Mouse (Mus musculus): ENCODE measurements at regions not wholly inside any gene's neighbourhood (a gene's known extent, or its start where the extent isn't known, plus 50 kb on each side); places are given as distances from the start of the nearest gene placed in this dataset.
A peak's percentile ranks its signal among the peaks of the same experiment; 100 is the strongest.
"Not testable (repeated sequence)": the region's sequence is repeated elsewhere in the genome, so short reads cannot be mapped to it uniquely, and the experiment has no call there.

DNA sequence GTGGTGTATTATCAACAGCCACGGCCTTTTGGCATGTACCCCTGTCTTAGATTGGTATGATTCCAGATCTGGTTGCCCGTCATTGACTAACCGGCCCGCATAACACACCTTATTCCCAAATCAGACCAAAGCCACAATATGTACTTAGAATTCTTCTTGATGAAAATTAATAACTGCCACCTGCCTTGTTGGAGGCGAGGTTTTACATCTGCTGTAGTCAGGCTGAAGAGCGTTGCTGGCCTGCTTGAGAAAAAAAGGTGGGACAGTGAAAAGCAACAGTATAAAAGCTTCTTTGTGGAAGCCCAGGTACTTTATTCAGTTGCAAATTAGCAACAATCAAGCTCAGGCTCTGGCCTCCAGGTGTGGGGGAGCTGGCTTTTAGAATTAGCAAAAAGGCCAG is 223.6 kb upstream of the Car8 start:
- DNase-seq, result not testable (repeated sequence)

GRCm38 (mm10) chr4:8454346-8454745 is 215.5 kb upstream of the Car8 start:
- DNase-seq, result no peak

DNA sequence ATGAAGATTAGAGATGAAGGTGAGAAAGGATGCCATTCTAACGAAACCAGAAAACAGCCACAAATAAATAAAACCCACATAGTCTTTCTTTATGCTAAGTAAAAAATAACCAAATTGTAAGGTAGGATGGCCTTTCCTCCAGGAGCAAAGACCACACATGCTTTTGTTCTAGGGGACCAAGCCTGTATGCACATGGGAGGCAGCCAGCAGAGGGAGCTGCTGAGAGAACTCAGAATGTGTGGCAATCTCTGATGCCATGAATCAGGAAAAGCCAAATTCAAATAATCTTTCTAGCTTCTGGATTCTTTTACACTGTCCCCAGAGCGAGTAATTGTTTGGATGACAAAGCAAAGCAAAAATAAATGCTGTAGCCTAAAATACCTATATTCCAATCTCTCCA is 193.6 kb upstream of the Car8 start:
- peak; percentile 35 for DNase-seq

DNA sequence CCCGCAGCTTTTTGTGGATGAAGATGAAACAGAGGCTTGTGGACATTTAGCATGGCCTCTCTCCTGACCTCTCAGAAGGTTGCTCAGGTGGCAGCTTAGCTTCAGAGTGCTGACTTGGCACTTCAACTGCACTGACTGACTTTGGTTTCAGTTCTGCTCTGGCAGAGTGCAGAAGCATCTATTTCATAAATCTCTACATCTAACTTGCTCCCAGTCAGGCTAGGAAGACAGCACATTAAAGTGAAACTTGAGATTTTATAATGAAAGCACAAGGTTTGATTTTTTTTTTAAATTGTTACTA is 192.1 kb upstream of the Car8 start:
- no peak for DNase-seq

GRCm38 (mm10) chr4:8430269-8431031 is 191.6 kb upstream of the Car8 start:
- DNase-seq, result no peak

DNA sequence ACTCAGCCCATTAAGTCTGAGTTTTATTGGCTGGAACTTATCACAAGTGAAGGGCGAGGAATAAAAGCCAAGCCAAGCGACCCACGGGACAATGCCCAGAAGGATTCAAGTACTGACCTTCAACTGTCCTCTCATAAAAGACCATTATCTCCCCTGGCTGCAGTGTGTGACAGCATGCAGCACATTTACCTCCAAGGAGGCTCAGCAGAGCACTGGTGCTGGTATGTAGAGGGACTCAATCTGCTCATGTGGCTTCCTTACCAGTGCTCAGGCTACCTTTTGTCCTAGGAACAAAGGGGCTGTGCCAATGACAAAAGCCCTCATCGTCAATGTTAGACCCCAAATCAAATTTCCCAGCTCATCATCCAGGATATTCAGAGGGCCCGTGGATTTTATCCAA is 190.9 kb upstream of the Car8 start:
- DNase-seq, result no peak

DNA sequence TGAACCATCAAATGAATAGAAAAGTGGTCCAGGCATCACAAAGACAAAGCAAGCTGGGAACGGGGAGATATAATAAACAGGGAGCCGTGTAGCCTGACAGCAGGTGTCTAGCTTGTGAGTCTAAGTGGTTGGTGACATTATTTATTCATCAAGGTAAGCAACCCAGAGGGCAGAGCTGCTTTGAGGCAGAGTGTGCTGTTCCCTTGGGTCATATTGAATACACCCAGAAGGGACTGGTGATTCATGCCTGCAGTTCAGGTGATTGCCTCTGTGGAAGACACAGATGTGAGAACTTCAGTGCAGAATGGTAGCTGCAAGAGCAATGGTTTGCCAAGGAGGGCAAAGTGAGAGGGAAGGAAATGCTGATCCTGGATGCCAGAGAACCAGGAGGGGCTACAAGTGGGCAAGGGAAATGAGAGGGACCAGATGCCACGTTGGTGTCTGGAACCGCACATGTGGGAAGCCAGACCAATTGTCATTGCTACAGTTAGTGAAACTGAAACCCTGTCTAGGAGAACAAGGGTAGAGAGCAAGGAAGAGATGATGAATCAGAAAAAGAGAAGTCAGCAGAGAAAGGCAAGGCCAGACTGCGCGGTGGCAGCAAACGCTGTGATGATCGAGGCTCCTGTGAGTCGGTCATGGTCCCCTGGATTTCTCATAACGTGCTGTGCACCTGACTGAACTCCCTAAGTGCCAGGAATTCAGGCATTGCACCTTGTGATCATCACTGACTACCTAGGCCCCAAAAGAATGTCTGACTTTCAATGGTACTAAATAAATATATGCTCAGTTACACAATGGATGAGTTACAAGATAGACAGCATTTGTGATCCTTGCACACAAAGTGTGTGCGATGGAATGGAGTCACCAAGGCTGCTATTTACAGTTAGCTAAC is 190.0 kb upstream of the Car8 start:
- no peak for DNase-seq

GRCm38 (mm10) chr4:8427812-8428211 is 189.0 kb upstream of the Car8 start:
- DNase-seq, result no peak

GRCm38 (mm10) chr4:8423392-8424045 is 184.7 kb upstream of the Car8 start:
- DNase-seq, result no peak

GRCm38 (mm10) chr4:8421285-8421684 is 182.4 kb upstream of the Car8 start:
- no peak for DNase-seq

- peak; percentile 24 for DNase-seq
Measured at GRCm38 (mm10) chr4:8418374-8419031, 179.7 kb upstream of the Car8 start.

GRCm38 (mm10) chr4:8417821-8418220 is 179.0 kb upstream of the Car8 start:
- DNase-seq, result peak; percentile 5

- DNase-seq, result no peak
Measured at GRCm38 (mm10) chr4:8413307-8413706, 174.5 kb upstream of the Car8 start.

DNA sequence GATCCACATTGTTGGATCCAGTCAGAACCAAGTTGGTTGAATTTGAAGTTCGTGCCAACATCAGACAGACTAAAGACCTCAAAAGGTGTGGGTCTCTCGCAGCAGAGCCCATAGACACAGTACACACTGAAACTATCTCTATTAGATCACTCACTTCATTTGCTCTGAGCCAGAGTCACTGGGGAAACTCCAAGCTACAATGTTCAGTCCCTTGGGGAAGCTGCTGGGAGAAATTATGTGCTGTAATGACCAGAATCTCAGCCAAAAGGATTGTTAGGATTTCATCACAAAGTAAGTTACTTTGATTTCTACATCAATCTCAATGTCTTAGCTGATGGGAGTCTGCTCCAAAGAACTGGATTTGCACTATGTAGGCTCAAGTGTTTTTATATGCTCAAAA is 161.2 kb upstream of the Car8 start:
- no peak for DNase-seq

GRCm38 (mm10) chr4:8399430-8399829 is 160.6 kb upstream of the Car8 start:
- no peak for DNase-seq

- no peak for DNase-seq
Measured at GRCm38 (mm10) chr4:8398969-8399368, 160.1 kb upstream of the Car8 start.

- no peak for DNase-seq
Measured at GRCm38 (mm10) chr4:8383162-8383561, 144.3 kb upstream of the Car8 start.

DNA sequence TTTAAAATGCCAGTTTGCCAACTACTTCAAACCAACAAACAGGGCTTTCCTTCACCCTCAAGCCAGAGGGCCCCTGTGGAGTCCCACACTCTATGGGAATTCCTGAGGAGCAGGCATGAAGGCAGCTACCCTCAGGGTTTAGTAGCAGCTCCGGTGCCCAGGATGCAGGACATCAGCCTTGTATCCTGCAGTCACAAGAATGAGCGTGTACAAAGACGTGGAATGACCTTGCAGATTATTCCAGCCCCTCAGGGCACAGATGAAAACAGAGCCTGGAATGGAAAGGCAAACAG is 143.2 kb upstream of the Car8 start:
- no peak for DNase-seq

GRCm38 (mm10) chr4:8381408-8382124 is 142.7 kb upstream of the Car8 start:
- DNase-seq, result no peak

DNA sequence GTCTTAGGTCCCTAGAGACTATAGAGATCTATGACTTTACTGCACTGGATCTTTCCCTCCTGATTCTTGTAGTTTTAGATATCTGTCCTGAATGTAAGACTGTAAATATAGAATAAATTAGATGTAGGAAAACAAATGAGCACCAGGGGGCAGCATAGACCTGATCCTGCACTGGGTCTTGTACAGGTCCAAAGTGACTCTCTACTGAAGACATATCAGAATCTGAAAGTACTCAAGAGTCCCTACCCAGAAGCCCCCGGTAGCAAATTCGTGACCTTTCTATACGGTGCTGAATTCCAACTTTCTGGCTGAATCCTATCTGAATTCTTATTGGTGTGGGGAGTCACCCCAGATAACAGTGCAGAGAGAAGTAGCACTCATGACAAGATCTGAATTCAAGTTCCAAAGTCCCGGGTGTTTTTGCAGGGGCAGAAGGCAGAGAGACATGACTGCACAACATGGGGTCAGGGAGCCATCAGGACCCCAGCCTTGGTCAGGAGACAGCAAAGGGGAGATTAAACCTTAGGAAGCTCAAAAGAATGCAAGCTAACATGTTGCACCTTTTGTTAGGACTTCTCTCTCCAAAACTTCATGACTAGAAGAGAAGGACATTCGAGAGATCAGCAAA is 142.0 kb upstream of the Car8 start:
- DNase-seq, result peak; percentile 34

GRCm38 (mm10) chr4:8374737-8375489 is 136.1 kb upstream of the Car8 start:
- no peak for DNase-seq

DNA sequence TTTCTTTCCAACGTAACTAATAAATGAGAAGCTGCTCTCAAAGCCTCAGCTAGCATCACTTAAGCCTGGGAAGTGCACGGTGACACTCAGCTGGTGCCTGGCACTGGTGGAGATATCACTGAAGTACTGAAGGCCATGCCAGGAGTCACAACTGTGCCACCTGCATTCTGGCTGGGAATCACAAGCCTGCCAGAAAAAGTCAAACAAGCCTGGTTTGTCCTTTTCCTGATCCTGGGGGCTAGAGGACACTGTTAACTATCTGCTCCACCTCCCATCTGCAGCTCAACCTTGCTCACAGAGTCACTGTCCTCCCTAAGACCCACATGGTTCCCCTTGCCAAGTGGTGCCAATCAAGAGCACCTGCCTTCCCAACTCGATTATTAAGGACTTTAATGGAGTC is 135.2 kb upstream of the Car8 start:
- no peak for DNase-seq
